Mouse (Mus musculus) mouse embryonic stem cell (cell line): ENCODE data around the gene Cand2.

Experiments used
- in situ Hi-C, 2 experiments: fragments of 300-500 bp; cut with MboI; formaldehyde crosslinking; loops; 1 replicate in 1 of 2; 3 replicates in 1 of 2; pipeline ENCODE4 v1.14.3; 2019 to 2020; ENCODE audit warnings: low sequenced_read_pairs in 2 of 2, low pct_unique_long_range_greater_than_20kb in 1 of 2, mixed read lengths in 1 of 2; ENCODE audit not compliant: unreplicated experiment in 1 of 2

Cand2 gene

GRCm38 (mm10) chr6:115853985-115854384 is 79.6 kb downstream of the Cand2 start:
- in situ Hi-C loops: no loop called here

- in situ Hi-C loops: no loop called here
These were observed 80.1 kb downstream of the Cand2 start for GRCm38 (mm10) chr6:115854432-115854831.
